Mouse (Mus musculus) ES-Bruce4 (cell line): ENCODE measurements around the gene AI854703.
A peak's percentile ranks its signal among the peaks of the same experiment; 100 is the strongest.

Source experiments
- CTCF ChIP-seq: IDR thresholded peaks from one replicate; pipeline ENCODE4 v1.8.1; 2011; ENCODE audit warnings: low read depth, low read length
- EP300 ChIP-seq: IDR thresholded peaks from 2 replicates; pipeline ENCODE4 v1.6.1; 2011; ENCODE audit warnings: low read depth, low read length; ENCODE audit not compliant: insufficient read depth
- POLR2A ChIP-seq: IDR thresholded peaks from one replicate; pipeline ENCODE4 v1.8.1; 2011; ENCODE audit warnings: low read length; ENCODE audit not compliant: insufficient read depth

GRCm38 (mm10) chr6:48623460-48623859 lies 3.1 kb upstream of the AI854703 start:
- TF ChIP-seq POLR2A, result no peak
- peak; percentile 31 for TF ChIP-seq CTCF
- TF ChIP-seq EP300, result no peak
